ENCODE assay signal across 9 mouse cellular contexts in genomic region chr14:121738431-121739403, GRCm38 (mm10). TPM values are rescaled to one million over a fixed set of nuclear protein-coding genes. Genes with fewer than 3 reads are reported as not detected.
A peak's percentile ranks its signal among the peaks of the same experiment; 100 is the strongest.
DNase-seq lines count a peak whose midpoint lies in the region; ATAC-seq and TF ChIP-seq lines count a peak whose summit lies in the region.
"Had no signal": no experiment of that assay in that cellular context is flagged by ENCODE, and none has a peak within 500 bp of the region (broad histone marks: within the 10 kb centered on the region; RNA-seq: fewer than 3 reads in every experiment).

No protein-coding gene starts in this region.

- no peaks in the 10 kb centered on the region for H3K27me3 ChIP-seq in intestine, embryonic 14.5 days (replicated peaks; ENCODE audit: control insufficient read depth, insufficient read depth, low read length)
- no peaks in the 10 kb centered on the region for H3K27me3 ChIP-seq in intestine, postnatal 0 days (replicated peaks; ENCODE audit: control insufficient read depth, insufficient read depth, low read length)
- H3K27me3 ChIP-seq in hindbrain, embryonic 14.5 days (ENCODE audit: control insufficient read depth, insufficient read depth, low read length): no peaks in the 10 kb centered on the region
- no peaks in the 10 kb centered on the region for H3K27me3 ChIP-seq in midbrain, embryonic 15.5 days (replicated peaks)

- no peak for TF ChIP-seq CTCF in intestine, postnatal 0 days (IDR thresholded peaks at IDR 0.05; ENCODE audit: low read depth)
- no peak for TF ChIP-seq CTCF in brain, embryonic 14.5 days (IDR thresholded peaks at IDR 0.05; ENCODE audit: borderline replicate concordance, extremely low read depth, insufficient read depth, insufficient read length)

- peaks cover 37% of the 10 kb centered on the region for H3K4me1 ChIP-seq in intestine, embryonic 14.5 days (replicated peaks; ENCODE audit: control insufficient read depth, insufficient read depth, low read length)
- no peaks in the 10 kb centered on the region for H3K4me1 ChIP-seq in intestine, postnatal 0 days (replicated peaks; ENCODE audit: control insufficient read depth, insufficient read depth, low read length)
- 0 out of 2 replicates have a peak, but pooled peaks cover 10% of the 10 kb centered on the region for H3K4me1 ChIP-seq in hindbrain, embryonic 14.5 days (replicated peaks; ENCODE audit: control insufficient read depth, insufficient read depth, low read length)
- H3K4me1 ChIP-seq in midbrain, embryonic 15.5 days: peaks cover 27% of the 10 kb centered on the region

- peak overlapping the region; percentile 13 for H3K4me2 ChIP-seq in intestine, embryonic 14.5 days (ENCODE audit: low read length)
- H3K4me2 ChIP-seq in intestine, postnatal 0 days (replicated peaks; ENCODE audit: low read depth): no peak overlapping the region; the same call in 1 of the 2 replicates
- H3K4me2 ChIP-seq in hindbrain, embryonic 14.5 days (replicated peaks): peak overlapping the region; percentile 42
- H3K4me2 ChIP-seq in midbrain, embryonic 15.5 days: peak overlapping the region; percentile 44
- H3K4me2 ChIP-seq: limb, embryonic 13.5 days had no signal

- no peak overlapping the region for H3K9ac ChIP-seq in intestine, embryonic 14.5 days (ENCODE audit: low read length)
- no peak overlapping the region for H3K9ac ChIP-seq in intestine, postnatal 0 days (ENCODE audit: low read depth, low read length)
- H3K9ac ChIP-seq in hindbrain, embryonic 14.5 days: peak overlapping the region; percentile 47
- H3K9ac ChIP-seq in midbrain, embryonic 15.5 days: peak overlapping the region; percentile 41
- H3K9ac ChIP-seq: limb, embryonic 13.5 days had no signal

- intact Hi-C loops in heart, postnatal 25 days (cut with DNase I): no loop called here

- 53% methylated on average over 24 of the region's 24 CpGs for WGBS in intestine, embryonic 14.5 days
- 54% methylated on average over 24 of the region's 24 CpGs for WGBS in intestine, postnatal 0 days
- WGBS in hindbrain, embryonic 14.5 days: 60% methylated on average over 24 of the region's 24 CpGs
- WGBS in midbrain, embryonic 15.5 days: 47% methylated on average over 24 of the region's 24 CpGs

- TF ChIP-seq POLR2A in brain, embryonic 14.5 days (IDR thresholded peaks at IDR 0.05; ENCODE audit: borderline replicate concordance, extremely low read depth, insufficient read depth, insufficient read length, poor library complexity, severe bottlenecking): no peak

- H3K27ac ChIP-seq in intestine, embryonic 14.5 days (ENCODE audit: low read depth): no peak overlapping the region
- H3K27ac ChIP-seq in intestine, postnatal 0 days (ENCODE audit: low read depth, low read length): no peak overlapping the region
- peak overlapping the region; percentile 83 for H3K27ac ChIP-seq in hindbrain, embryonic 14.5 days
- H3K27ac ChIP-seq in midbrain, embryonic 15.5 days: peak overlapping the region; percentile 81
- H3K27ac ChIP-seq: limb, embryonic 13.5 days had no signal

- no peak overlapping the region for H3K4me3 ChIP-seq in intestine, embryonic 14.5 days (ENCODE audit: low read depth, low read length)
- no peak overlapping the region for H3K4me3 ChIP-seq in intestine, postnatal 0 days (ENCODE audit: low read depth, low read length)
- H3K4me3 ChIP-seq in hindbrain, embryonic 14.5 days (replicated peaks; ENCODE audit: low read length): peak overlapping the region; percentile 20
- peak overlapping the region; percentile 33 for H3K4me3 ChIP-seq in midbrain, embryonic 15.5 days
- H3K4me3 ChIP-seq: limb, embryonic 13.5 days had no signal

- no peaks in the 10 kb centered on the region for H3K36me3 ChIP-seq in intestine, embryonic 14.5 days (ENCODE audit: control insufficient read depth, insufficient read depth, low read length)
- H3K36me3 ChIP-seq in intestine, postnatal 0 days (ENCODE audit: control insufficient read depth, insufficient read depth): no peaks in the 10 kb centered on the region
- H3K36me3 ChIP-seq in hindbrain, embryonic 14.5 days (replicated peaks; ENCODE audit: control insufficient read depth, insufficient read depth): no peaks in the 10 kb centered on the region
- H3K36me3 ChIP-seq in midbrain, embryonic 15.5 days (replicated peaks): no peaks in the 10 kb centered on the region
- H3K36me3 ChIP-seq: limb, embryonic 13.5 days had no signal

- H3K9me3 ChIP-seq in intestine, embryonic 14.5 days (ENCODE audit: control insufficient read depth, low read length): no peaks in the 10 kb centered on the region
- no peaks in the 10 kb centered on the region for H3K9me3 ChIP-seq in intestine, postnatal 0 days (ENCODE audit: control insufficient read depth)
- H3K9me3 ChIP-seq in hindbrain, embryonic 14.5 days (ENCODE audit: control insufficient read depth, low read length): no peaks in the 10 kb centered on the region
- no peaks in the 10 kb centered on the region for H3K9me3 ChIP-seq in midbrain, embryonic 15.5 days
- H3K9me3 ChIP-seq: limb, embryonic 13.5 days had no signal

- ATAC-seq in intestine, embryonic 14.5 days (replicated peaks; ENCODE audit: low FRiP score, low TSS enrichment, low read depth): no peak
- ATAC-seq in intestine, postnatal 0 days: no peak
- ATAC-seq in hindbrain, embryonic 14.5 days (ENCODE audit: low FRiP score): peak; percentile 47
- ATAC-seq in midbrain, embryonic 15.5 days (replicated peaks): peak; percentile 72

- no peak for DNase-seq in intestine, embryonic 14.5 days (ENCODE audit: low spot score)
- DNase-seq in brain, embryonic 14.5 days (ENCODE audit: low read depth): peak; percentile 75
- peak; percentile 56 for DNase-seq in hindbrain, embryonic 14.5 days (ENCODE audit: low spot score)
- no peak for DNase-seq in heart, postnatal 25 days (ENCODE audit: low spot score)
- DNase-seq in thymus, postnatal 14 days: no peak
- DNase-seq in c-Kit-positive CD71-positive TER-119-positive erythroid progenitor cells, embryonic 14.5 days (ENCODE audit: low spot score): no peak

RNA-seq across cellular contexts. Expression of gene Dock9, which starts 58.9 kb away (rescaled TPM):
- 34.8 and 42.7 TPM in 2 replicates for polyA plus RNA-seq in intestine, embryonic 14.5 days (2014; fragmentation: Nextera tagmentation; extraction: Ambion mirVana)
- polyA plus RNA-seq in intestine, postnatal 0 days (2015; fragmentation: Nextera tagmentation; extraction: Ambion mirVana): 6.2 and 7.3 TPM in 2 replicates
- 23.3 and 30.3 TPM in 2 replicates for polyA plus RNA-seq in brain, embryonic 14.5 days (2012; rRNA removed)
- polyA plus RNA-seq in hindbrain, embryonic 14.5 days (2014; fragmentation: Nextera tagmentation; extraction: Ambion mirVana): 15.4 and 16.2 TPM in 2 replicates
- 12.9 and 14.5 TPM in 2 replicates for polyA plus RNA-seq in midbrain, embryonic 15.5 days (2015; fragmentation: Nextera tagmentation; extraction: Ambion mirVana)
- 10 to 100 TPM; 28.7 to 34.2 TPM for total RNA-seq in heart, postnatal 25 days (2021)

Comparison
In these comparisons a context has a peak if more than half of its experiments do, and no peak if none do; other contexts are left out.
1. ATAC-seq: peak in hindbrain, embryonic 14.5 days (single experiment) and midbrain, embryonic 15.5 days (single experiment); none in intestine, embryonic 14.5 days (single experiment) and intestine, postnatal 0 days (single experiment).
2. DNase-seq: peak in brain, embryonic 14.5 days (single experiment) and hindbrain, embryonic 14.5 days (single experiment); none in intestine, embryonic 14.5 days (single experiment), heart, postnatal 25 days (single experiment), thymus, postnatal 14 days (single experiment) and c-Kit-positive CD71-positive TER-119-positive erythroid progenitor cells, embryonic 14.5 days (single experiment).
3. H3K27ac ChIP-seq: peak in hindbrain, embryonic 14.5 days (single experiment) and midbrain, embryonic 15.5 days (single experiment); none in intestine, embryonic 14.5 days (single experiment) and intestine, postnatal 0 days (single experiment).
4. H3K4me3 ChIP-seq: peak in hindbrain, embryonic 14.5 days (single experiment) and midbrain, embryonic 15.5 days (single experiment); none in intestine, embryonic 14.5 days (single experiment) and intestine, postnatal 0 days (single experiment).
5. H3K9ac ChIP-seq: peak in hindbrain, embryonic 14.5 days (single experiment) and midbrain, embryonic 15.5 days (single experiment); none in intestine, embryonic 14.5 days (single experiment) and intestine, postnatal 0 days (single experiment).